Mouse (Mus musculus) liver, adult 2 months (tissue): ENCODE measurements around the gene Cux2. TPM values are rescaled to one million over a fixed set of nuclear protein-coding genes. Genes with fewer than 3 reads are reported as not detected.

Source experiments
- DNase-seq: peaks from one replicate; pipeline ENCODE4 v3.0.0-alpha.2; 2011; ENCODE audit warnings: low read depth, low spot score; ENCODE audit errors: extremely low read depth
- H3K27ac ChIP-seq: fragments of 200-500 bp; replicated peaks from 2 replicates; pipeline ENCODE4 v1.5.1; 2012; ENCODE audit warnings: low read depth, mild to moderate bottlenecking, control low read depth, inconsistent platforms, low read length; ENCODE audit not compliant: insufficient read depth
- H3K27me3 ChIP-seq: fragments of 200-500 bp; 2 replicates; pipeline ENCODE4 v1.6.1; 2012; ENCODE audit warnings: mild to moderate bottlenecking, moderate library complexity, low read length, inconsistent platforms; ENCODE audit not compliant: control insufficient read depth, insufficient read depth
- H3K36me3 ChIP-seq: fragments of 200-500 bp; 2 replicates; pipeline ENCODE4 v1.6.1; 2012; ENCODE audit warnings: low read length, inconsistent platforms; ENCODE audit not compliant: control insufficient read depth, insufficient read depth
- H3K4me1 ChIP-seq: fragments of 200-500 bp; 2 replicates; pipeline ENCODE4 v1.6.1; 2011; ENCODE audit warnings: low read length; ENCODE audit not compliant: control insufficient read depth, insufficient read depth
- H3K4me3 ChIP-seq: fragments of 200-500 bp; 2 replicates; pipeline ENCODE4 v1.5.1; 2011; ENCODE audit warnings: low read depth, mild to moderate bottlenecking, control low read depth, low read length, moderate library complexity; ENCODE audit not compliant: insufficient read depth
- H3K79me2 ChIP-seq: fragments of 200-500 bp; 2 replicates; pipeline ENCODE4 v1.6.1; 2012; ENCODE audit warnings: inconsistent platforms, mild to moderate bottlenecking, low read length, moderate library complexity; ENCODE audit not compliant: control insufficient read depth, insufficient read depth
- H3K9ac ChIP-seq: fragments of 200-500 bp; 2 replicates; pipeline ENCODE4 v1.6.1; 2012; ENCODE audit warnings: low read depth, mild to moderate bottlenecking, control low read depth, inconsistent platforms, low read length
- CTCF ChIP-seq: fragments of 200-500 bp; IDR thresholded peaks from 2 replicates; pipeline ENCODE4 v1.5.1; 2011; ENCODE audit warnings: low read depth, low read length, control low read depth
- POLR2A ChIP-seq: fragments of 200-500 bp; IDR thresholded peaks from 2 replicates; pipeline ENCODE4 v1.6.1; 2011; ENCODE audit warnings: low read length, control low read depth; ENCODE audit not compliant: insufficient read depth; ENCODE audit errors: extremely low read depth
- WGBS: fragments of 180-500 bp; shearing (Covaris S2); methylation state at CpG from one replicate; pipeline ENCODE4 v1.1.7; 2018; 5-methylcytosine and 5-hydroxymethylcytosine counted together
- polyA plus RNA-seq: library from polyadenylated mRNA; depleted of rRNA; stranded (reverse); fragments of >200 nt; gene quantifications from 2 replicates; pipeline ENCODE4 v1.2.3, GENCODE M21; 2012; rRNA removed
- total RNA-seq: library from RNA; depleted of rRNA; stranded (reverse); fragments of >200 nt; gene quantifications from 2 replicates; pipeline ENCODE4 v1.2.3, GENCODE M21; 2014; rRNA removed

Gene Cux2
- total RNA-seq: 4.1 and 5.9 TPM in 2 replicates
- 11.6 and 19.5 TPM in 2 replicates for polyA plus RNA-seq

- Histone ChIP-seq H3K79me2 (no peaks in the 10 kb centered on the region; the same call in 1 of the 2 replicates), H3K4me3 (peak within 1 kb of the TSS; percentile 84), H3K27ac (no peak within 1 kb of the TSS), H3K27me3 (peaks cover 12% of the 10 kb centered on the region), H3K4me1 (no peaks in the 10 kb centered on the region), H3K9ac (peak within 1 kb of the TSS; percentile 84), H3K36me3 (no peaks in the 10 kb centered on the region)
- DNase-seq: no peak
- TF ChIP-seq POLR2A (no peak), CTCF (peak; percentile 73)
- WGBS: under 1% methylated on average over 86 of the region's 90 CpGs
Observed at GRCm38 (mm10) chr5:122050017-122050831, at the start of gene Cux2. Gene Cux2, minus strand, starts transcription at chr5:122050102.

GRCm38 (mm10) chr5:122094439-122094838 is 44.5 kb upstream of the Cux2 start:
- TF ChIP-seq POLR2A (no peak), CTCF (no peak)
- WGBS: 94% methylated on average over 10 of the region's 10 CpGs
- Histone ChIP-seq H3K27ac (no peak overlapping the region), H3K4me3 (no peak overlapping the region), H3K36me3 (no peaks in the 10 kb centered on the region), H3K27me3 (no peaks in the 10 kb centered on the region), H3K9ac (no peak overlapping the region), H3K4me1 (no peaks in the 10 kb centered on the region), H3K79me2 (no peaks in the 10 kb centered on the region)
- no peak for DNase-seq

- no peak overlapping the region for H3K9ac ChIP-seq
- no peaks in the 10 kb centered on the region for H3K79me2 ChIP-seq
- H3K27me3 ChIP-seq: no peaks in the 10 kb centered on the region
- WGBS: 89% methylated on average over 14 of the region's 14 CpGs
- no peak for DNase-seq
- no peak for TF ChIP-seq CTCF
- TF ChIP-seq POLR2A: no peak
- H3K27ac ChIP-seq: no peak overlapping the region
- no peak overlapping the region for H3K4me3 ChIP-seq
- no peaks in the 10 kb centered on the region for H3K4me1 ChIP-seq
- H3K36me3 ChIP-seq: no peaks in the 10 kb centered on the region
Observed at GRCm38 (mm10) chr5:122093734-122094133, 43.8 kb upstream of the Cux2 start.

GRCm38 (mm10) chr5:122092794-122093193 is 42.9 kb upstream of the Cux2 start:
- Histone ChIP-seq H3K27ac (no peak overlapping the region), H3K36me3 (no peaks in the 10 kb centered on the region), H3K79me2 (no peaks in the 10 kb centered on the region), H3K27me3 (no peaks in the 10 kb centered on the region), H3K4me1 (no peaks in the 10 kb centered on the region), H3K9ac (no peak overlapping the region), H3K4me3 (no peak overlapping the region)
- WGBS: 79% methylated on average over 11 of the region's 11 CpGs
- no peak for DNase-seq
- TF ChIP-seq CTCF (no peak), POLR2A (no peak)

GRCm38 (mm10) chr5:122091070-122091469 is 41.2 kb upstream of the Cux2 start:
- no peaks in the 10 kb centered on the region for H3K27me3 ChIP-seq
- no peak overlapping the region for H3K27ac ChIP-seq
- no peaks in the 10 kb centered on the region for H3K4me1 ChIP-seq
- H3K79me2 ChIP-seq: no peaks in the 10 kb centered on the region
- H3K9ac ChIP-seq: no peak overlapping the region
- 29% methylated on average over 15 of the region's 15 CpGs for WGBS
- TF ChIP-seq CTCF (peak; percentile 89), POLR2A (no peak)
- no peak for DNase-seq
- no peaks in the 10 kb centered on the region for H3K36me3 ChIP-seq
- no peak overlapping the region for H3K4me3 ChIP-seq

- TF ChIP-seq CTCF (no peak), POLR2A (no peak)
- no peaks in the 10 kb centered on the region for H3K27me3 ChIP-seq
- WGBS: 83% methylated on average over 8 of the region's 8 CpGs
- no peak overlapping the region for H3K4me3 ChIP-seq
- no peak for DNase-seq
- no peaks in the 10 kb centered on the region for H3K4me1 ChIP-seq
- no peak overlapping the region for H3K27ac ChIP-seq
- H3K36me3 ChIP-seq: no peaks in the 10 kb centered on the region
- H3K9ac ChIP-seq: no peak overlapping the region
- H3K79me2 ChIP-seq: no peaks in the 10 kb centered on the region
Observed at GRCm38 (mm10) chr5:122089664-122090063, 39.8 kb upstream of the Cux2 start.
